Mouse (Mus musculus): ENCODE data around the gene E430018J23Rik. TPM values are rescaled to one million over a fixed set of nuclear protein-coding genes. Genes with fewer than 3 reads are reported as not detected.
A peak's percentile ranks its signal among the peaks of the same experiment; 100 is the strongest.
"Not testable (repeated sequence)": the region's sequence is repeated elsewhere in the genome, so short reads cannot be mapped to it uniquely, and the experiment has no call there.

Gene E430018J23Rik
- polyA plus RNA-seq, 1 experiment from 2014 or later = 6.3 TPM

DNA sequence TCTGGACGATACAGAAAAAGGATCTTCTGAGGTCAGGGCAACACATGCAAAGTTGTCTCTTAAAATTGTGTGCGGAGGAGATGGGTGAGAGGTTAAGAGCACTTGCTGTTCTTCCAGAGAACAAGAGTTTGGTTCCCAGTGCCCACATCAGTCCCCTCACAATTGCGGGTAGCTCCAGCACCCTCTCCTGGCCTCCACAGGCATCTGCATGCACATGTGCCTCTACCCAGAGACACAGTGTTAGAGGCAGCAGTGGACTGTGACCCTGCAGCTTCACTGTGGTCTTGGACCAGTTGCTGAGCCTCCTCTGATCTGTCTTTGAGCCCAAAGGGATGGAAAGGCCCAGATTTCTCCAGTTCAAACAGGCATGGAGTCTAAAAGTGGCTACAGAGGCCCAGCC, 21.6 kb downstream of the E430018J23Rik start:
- WGBS = 87% methylated on average over 3 of the region's 3 CpGs
- not testable (repeated sequence) for ATAC-seq (replicated peaks); H3K4me1 ChIP-seq

DNA sequence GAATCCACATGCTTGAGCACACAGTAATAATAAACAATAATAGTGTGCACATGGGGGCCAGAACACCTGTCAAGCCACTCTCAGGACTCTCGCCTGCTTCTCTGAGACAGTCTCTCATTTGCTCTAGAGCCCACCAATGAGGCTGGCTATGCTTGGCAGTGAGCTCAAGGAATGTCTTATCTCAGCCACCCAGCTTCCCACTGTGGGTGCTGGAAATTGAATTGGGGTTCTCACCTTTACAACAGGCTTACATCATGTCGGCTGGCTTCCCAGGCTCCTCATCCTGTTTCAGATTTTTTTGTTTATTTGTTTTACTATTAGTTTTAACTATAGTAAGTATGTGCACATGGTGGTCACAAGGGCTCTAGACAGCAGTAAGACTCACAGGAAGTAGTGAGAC, 22.2 kb downstream of the E430018J23Rik start:
- H3K36me3 ChIP-seq (replicated peaks) = no peaks in the 10 kb centered on the region
- H3K4me2 ChIP-seq = no peak overlapping the region
- H3K27me3 ChIP-seq (replicated peaks) = no peaks in the 10 kb centered on the region
- H3K9ac ChIP-seq = no peak overlapping the region
- no peak for ATAC-seq (replicated peaks)
- no peak overlapping the region for H3K4me3 ChIP-seq
- peaks cover 6% of the 10 kb centered on the region; the same call in 1 of the 2 replicates for H3K4me1 ChIP-seq
- WGBS = 86% methylated on average over 2 of the region's 2 CpGs
- no peak overlapping the region for H3K27ac ChIP-seq
- no peaks in the 10 kb centered on the region for H3K9me3 ChIP-seq

More for the DNA sequence above, 21.6 kb downstream of the E430018J23Rik start:
- not testable (repeated sequence) for H3K9ac ChIP-seq; H3K9me3 ChIP-seq; H3K36me3 ChIP-seq (replicated peaks); H3K4me2 ChIP-seq; H3K27ac ChIP-seq; H3K4me3 ChIP-seq; H3K27me3 ChIP-seq (replicated peaks)

DNA sequence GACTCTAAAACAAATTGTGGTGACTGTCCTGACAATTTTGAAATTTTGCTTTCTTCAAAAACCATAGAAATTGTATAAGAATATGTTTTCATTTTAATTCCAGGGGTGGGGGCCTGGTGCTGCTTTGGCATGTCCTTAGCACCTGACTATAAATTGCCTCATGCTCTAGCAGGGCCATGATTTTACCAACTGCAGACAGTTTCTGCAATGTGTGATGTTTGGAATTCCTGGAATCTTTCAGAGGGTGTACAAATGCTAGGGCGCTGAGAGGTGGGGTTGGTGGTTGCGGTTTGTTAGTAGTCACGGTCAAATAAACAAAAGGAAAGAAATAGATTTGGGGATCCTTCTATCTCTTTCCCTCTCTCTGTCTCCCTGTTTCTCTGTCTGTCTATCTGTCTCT, 27.2 kb downstream of the E430018J23Rik start:
- no peak overlapping the region for H3K4me2 ChIP-seq
- no peaks in the 10 kb centered on the region for H3K9me3 ChIP-seq
- peaks cover 4% of the 10 kb centered on the region; the same call in 1 of the 2 replicates for H3K27me3 ChIP-seq (replicated peaks)
- WGBS = 87% methylated on average over 3 of the region's 3 CpGs
- peaks cover 12% of the 10 kb centered on the region for H3K4me1 ChIP-seq
- H3K4me3 ChIP-seq = no peak overlapping the region
- H3K36me3 ChIP-seq (replicated peaks) = no peaks in the 10 kb centered on the region
- no peak for ATAC-seq (replicated peaks)
- H3K27ac ChIP-seq = no peak overlapping the region
- H3K9ac ChIP-seq = no peak overlapping the region

DNA sequence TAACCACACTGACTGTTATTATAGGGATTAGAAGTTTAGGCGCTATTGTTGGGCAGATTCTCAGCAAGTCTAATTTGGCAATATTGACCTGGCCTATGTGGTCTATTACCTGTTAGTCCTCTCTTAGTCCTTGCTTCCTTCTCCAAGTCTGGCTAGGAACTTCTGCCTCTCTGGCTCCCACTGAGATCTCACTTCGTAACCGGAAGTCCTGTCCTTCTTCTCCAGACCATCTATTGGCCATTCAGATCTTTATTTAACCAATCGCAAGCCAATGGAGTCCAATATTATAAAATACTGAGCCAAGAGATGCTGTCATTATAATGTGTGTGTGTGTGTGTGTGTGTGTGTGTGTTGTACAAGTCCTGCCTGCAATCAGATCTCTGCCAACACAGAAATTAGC, 29.3 kb downstream of the E430018J23Rik start:
- peaks cover 14% of the 10 kb centered on the region; the same call in 1 of the 2 replicates for H3K27me3 ChIP-seq (replicated peaks)
- WGBS = 44% methylated on average over 4 of the region's 4 CpGs
- no peak overlapping the region for H3K9ac ChIP-seq
- H3K4me2 ChIP-seq = peak overlapping the region; percentile 85
- ATAC-seq (replicated peaks) = no peak
- H3K9me3 ChIP-seq = no peaks in the 10 kb centered on the region
- H3K4me1 ChIP-seq = peaks cover 12% of the 10 kb centered on the region
- H3K4me3 ChIP-seq = peak overlapping the region; percentile 38
- no peak overlapping the region for H3K27ac ChIP-seq
- no peaks in the 10 kb centered on the region for H3K36me3 ChIP-seq (replicated peaks)

DNA sequence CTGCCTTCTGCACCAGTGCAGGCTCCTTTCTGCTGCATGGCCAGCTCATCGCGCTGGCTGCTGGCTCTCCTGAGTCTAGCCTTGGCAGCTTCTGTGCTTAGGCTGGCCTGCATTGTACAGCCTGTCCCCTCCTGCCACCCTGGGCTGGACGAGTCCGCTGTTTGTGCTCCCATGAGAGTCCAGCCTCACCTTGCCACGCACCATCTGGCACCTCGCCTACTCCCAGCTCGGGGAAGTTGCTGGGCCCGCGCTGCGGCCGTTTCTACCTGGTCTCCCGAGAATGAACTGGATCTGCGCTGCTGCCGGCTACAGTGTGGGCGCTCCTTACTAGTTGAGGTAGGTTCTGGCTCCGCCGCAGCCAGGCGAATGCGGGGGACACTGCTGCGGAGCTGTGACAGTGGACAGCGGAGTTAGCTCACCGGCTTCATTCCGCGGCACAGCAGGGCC, 29.9 kb downstream of the E430018J23Rik start:
- Histone ChIP-seq H3K4me3 (peak overlapping the region; percentile 38), H3K27me3 (replicated peaks) (peaks cover 14% of the 10 kb centered on the region; the same call in 1 of the 2 replicates), H3K4me1 (peaks cover 12% of the 10 kb centered on the region), H3K4me2 (peak overlapping the region; percentile 85), H3K27ac (peak overlapping the region; percentile 6), H3K9ac (peak overlapping the region; percentile 45), H3K9me3 (no peaks in the 10 kb centered on the region), H3K36me3 (replicated peaks) (no peaks in the 10 kb centered on the region)
- WGBS = under 1% methylated on average over 24 of the region's 24 CpGs
- no peak for ATAC-seq (replicated peaks)

DNA sequence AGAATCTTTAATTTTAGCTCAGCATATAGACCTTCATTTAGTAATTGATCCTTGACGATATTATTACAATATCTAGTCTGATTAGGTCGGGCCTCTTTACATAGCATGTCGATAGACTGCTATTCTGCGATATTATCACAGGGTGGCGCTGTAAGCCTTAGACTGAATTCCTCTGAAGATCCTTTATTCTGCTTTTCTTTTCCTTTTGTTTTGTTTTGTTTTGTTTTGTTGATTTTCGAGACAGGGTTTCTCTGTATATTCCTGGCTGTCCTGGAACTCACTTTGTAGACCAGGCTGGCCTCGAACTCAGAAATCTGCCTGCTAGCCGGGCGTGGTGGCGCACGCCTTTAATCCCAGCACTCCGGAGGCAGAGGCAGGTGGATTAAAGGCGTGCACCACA, 31.0 kb downstream of the E430018J23Rik start:
- not testable (repeated sequence) for ATAC-seq (replicated peaks); H3K27ac ChIP-seq; H3K4me3 ChIP-seq; H3K9me3 ChIP-seq; H3K9ac ChIP-seq; H3K36me3 ChIP-seq (replicated peaks)
- Histone ChIP-seq H3K4me2 (peak overlapping the region; percentile 29), H3K27me3 (replicated peaks) (peaks cover 14% of the 10 kb centered on the region; the same call in 1 of the 2 replicates), H3K4me1 (peaks cover 12% of the 10 kb centered on the region)
- 9% methylated on average over 13 of the region's 13 CpGs for WGBS

DNA sequence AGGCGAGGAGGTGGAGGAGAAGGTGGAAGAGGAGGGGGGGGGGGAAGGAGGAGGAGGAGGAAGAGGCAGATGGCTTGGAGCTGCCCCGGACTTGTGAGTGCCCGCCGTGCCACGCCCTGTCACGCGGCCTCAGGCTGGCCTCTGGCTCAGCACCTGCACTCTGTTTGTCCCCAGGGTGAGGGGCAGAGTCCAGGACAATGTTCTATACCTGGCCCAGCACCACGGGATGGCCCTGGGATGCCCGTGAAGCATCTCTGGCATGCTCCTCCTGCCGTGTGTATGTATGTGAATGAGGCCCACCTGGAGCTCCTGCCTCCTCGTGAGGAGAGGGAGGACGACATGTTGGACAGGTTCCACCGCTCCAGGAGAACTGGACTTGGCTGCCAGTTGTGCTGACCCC, 32.0 kb downstream of the E430018J23Rik start:
- ATAC-seq (replicated peaks) = no peak
- no peak overlapping the region for H3K27ac ChIP-seq
- H3K4me2 ChIP-seq = no peak overlapping the region
- no peaks in the 10 kb centered on the region for H3K9me3 ChIP-seq
- H3K9ac ChIP-seq = no peak overlapping the region; the same call in 1 of the 2 replicates
- H3K27me3 ChIP-seq (replicated peaks) = peaks cover 14% of the 10 kb centered on the region; the same call in 1 of the 2 replicates
- H3K4me1 ChIP-seq = peaks cover 12% of the 10 kb centered on the region
- H3K36me3 ChIP-seq (replicated peaks) = no peaks in the 10 kb centered on the region
- WGBS = 55% methylated on average over 13 of the region's 13 CpGs
- H3K4me3 ChIP-seq = no peak overlapping the region

DNA sequence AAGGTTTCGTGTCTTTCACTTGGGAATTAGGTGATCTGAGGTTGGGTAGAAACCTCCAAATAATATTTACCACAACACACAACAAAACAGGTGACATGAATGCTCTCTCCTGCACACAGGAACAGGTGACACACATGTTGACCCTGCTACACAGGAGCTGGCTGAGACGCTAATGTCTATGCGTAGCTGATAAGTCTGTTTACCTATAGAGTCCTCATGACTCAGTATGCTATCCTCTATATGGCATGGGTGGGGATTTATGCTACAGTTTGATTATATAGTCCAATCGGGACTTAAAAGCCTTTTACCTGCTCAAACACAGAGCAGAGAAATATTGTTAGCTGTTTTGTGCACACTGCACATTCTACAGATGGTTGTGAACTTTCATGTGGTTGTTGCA, 33.2 kb downstream of the E430018J23Rik start:
- no peak for ATAC-seq (replicated peaks)
- Histone ChIP-seq H3K9ac (no peak overlapping the region), H3K27me3 (replicated peaks) (peaks cover 14% of the 10 kb centered on the region; the same call in 1 of the 2 replicates), H3K4me1 (peaks cover 12% of the 10 kb centered on the region), H3K36me3 (replicated peaks) (no peaks in the 10 kb centered on the region), H3K4me2 (no peak overlapping the region), H3K9me3 (no peaks in the 10 kb centered on the region), H3K4me3 (no peak overlapping the region), H3K27ac (no peak overlapping the region)
- 81% methylated on average over 4 of the region's 4 CpGs for WGBS

DNA sequence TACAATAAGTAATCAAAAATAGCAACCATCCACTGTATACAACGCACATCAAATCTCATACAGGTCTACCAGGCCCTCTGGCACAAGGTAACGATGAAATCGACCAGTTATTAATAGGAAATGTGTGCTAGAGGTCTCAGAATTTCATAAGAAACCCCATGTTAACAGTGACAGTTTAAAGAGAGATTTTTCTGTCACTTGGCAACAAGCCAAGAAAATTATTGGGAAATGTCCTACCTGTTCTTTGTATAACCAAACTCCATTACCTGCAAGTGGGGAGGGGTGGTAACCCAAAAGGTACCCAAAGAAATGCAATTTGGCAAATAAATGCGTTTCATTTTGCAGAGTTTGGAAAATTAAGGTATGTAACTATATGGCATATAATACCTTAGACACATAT, 35.0 kb downstream of the E430018J23Rik start:
- Histone ChIP-seq H3K27ac (no peak overlapping the region), H3K27me3 (replicated peaks) (peaks cover 14% of the 10 kb centered on the region; the same call in 1 of the 2 replicates), H3K4me3 (no peak overlapping the region), H3K9ac (no peak overlapping the region), H3K4me1 (peaks cover 4% of the 10 kb centered on the region), H3K9me3 (no peaks in the 10 kb centered on the region), H3K4me2 (no peak overlapping the region), H3K36me3 (replicated peaks) (no peaks in the 10 kb centered on the region)
- WGBS = 77% methylated on average over 4 of the region's 4 CpGs
- ATAC-seq (replicated peaks) = no peak

DNA sequence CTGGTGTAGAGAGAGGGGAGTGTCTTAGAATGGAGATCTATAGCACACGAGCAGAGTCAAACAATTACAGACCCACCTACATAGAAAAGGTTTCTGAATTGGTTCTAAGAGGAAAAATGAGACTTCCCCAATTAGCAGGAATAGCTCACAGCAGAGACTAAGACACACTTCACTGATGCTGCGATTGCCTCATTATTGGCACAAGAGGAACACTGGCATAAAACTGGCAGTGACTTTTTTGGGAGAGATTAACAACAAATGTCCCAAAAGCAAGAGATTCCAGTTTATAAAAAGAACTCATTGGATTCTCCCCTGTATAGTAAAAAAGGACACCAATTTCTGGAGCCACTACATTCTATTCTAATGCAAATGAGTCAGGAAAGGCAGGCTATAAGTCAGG, 35.6 kb downstream of the E430018J23Rik start:
- 63% methylated on average over 2 of the region's 2 CpGs for WGBS
- H3K9ac ChIP-seq = no peak overlapping the region
- H3K4me3 ChIP-seq = no peak overlapping the region
- H3K36me3 ChIP-seq (replicated peaks) = no peaks in the 10 kb centered on the region
- H3K4me1 ChIP-seq = no peaks in the 10 kb centered on the region
- no peak for ATAC-seq (replicated peaks)
- H3K27me3 ChIP-seq (replicated peaks) = peaks cover 14% of the 10 kb centered on the region; the same call in 1 of the 2 replicates
- H3K9me3 ChIP-seq = no peaks in the 10 kb centered on the region
- no peak overlapping the region for H3K4me2 ChIP-seq
- H3K27ac ChIP-seq = no peak overlapping the region

DNA sequence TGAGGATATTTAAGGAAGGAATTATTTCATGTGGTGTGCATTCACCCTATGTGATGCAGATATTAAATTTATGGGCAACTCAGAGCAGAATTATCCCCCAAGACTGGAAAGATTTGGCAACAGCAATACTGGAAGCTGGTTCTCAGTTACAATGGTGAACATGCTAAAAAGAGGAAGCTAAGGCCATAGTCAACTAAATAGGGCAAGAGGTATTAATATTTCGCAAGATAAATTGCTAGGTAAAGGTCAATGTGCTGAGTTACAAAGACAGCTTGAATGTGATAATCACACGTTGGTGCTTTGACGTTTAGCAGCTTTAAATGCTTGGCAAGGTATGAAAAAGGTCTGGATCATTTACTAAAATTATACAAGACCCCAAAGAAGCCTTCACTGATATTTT, 37.6 kb downstream of the E430018J23Rik start:
- no peaks in the 10 kb centered on the region for H3K9me3 ChIP-seq
- no peak overlapping the region for H3K27ac ChIP-seq
- H3K9ac ChIP-seq = no peak overlapping the region
- ATAC-seq (replicated peaks) = no peak
- H3K4me3 ChIP-seq = no peak overlapping the region
- no peaks in the 10 kb centered on the region for H3K36me3 ChIP-seq (replicated peaks)
- no peak overlapping the region for H3K4me2 ChIP-seq
- H3K4me1 ChIP-seq = no peaks in the 10 kb centered on the region
- peaks cover 7% of the 10 kb centered on the region; the same call in 1 of the 2 replicates for H3K27me3 ChIP-seq (replicated peaks)
- WGBS = 71% methylated on average over 3 of the region's 3 CpGs

DNA sequence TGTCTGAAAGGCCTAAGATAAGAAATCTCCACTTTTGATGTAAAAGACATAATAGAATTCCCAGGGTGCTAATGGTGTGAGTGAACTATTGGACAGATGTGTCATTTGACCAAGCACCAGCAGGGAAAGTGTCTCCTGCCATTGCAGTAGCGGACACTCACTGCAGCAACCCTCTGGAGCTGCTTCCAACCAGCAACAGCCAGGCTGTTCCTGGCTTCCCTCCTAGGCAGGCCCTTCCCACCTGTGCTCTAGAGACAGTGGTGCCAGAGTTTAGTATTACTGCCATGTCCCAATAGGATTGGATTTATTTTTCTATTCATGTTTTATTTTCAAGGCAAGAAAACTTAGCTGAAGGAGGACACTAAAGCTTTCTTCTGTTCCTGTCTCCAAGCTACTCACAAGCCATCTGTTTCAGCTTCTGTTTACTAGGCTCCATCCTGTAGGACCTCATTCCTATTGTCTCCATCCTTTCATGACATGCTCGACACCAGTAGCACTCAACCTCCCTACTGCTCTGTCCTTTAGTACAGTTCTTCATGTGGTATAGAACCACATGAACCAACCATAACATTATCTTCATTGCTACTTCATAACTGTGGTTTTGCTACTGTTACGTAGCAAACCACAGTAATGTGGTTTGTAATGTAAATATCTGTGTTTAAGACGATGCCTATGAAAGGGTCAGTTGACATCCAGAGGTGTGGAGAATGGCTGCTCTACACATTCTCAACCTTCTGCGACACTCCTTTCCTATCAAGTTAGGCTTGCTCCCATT, 42.0 kb downstream of the E430018J23Rik start:
- no peak overlapping the region for H3K9ac ChIP-seq
- H3K4me3 ChIP-seq = no peak overlapping the region
- no peak overlapping the region for H3K27ac ChIP-seq
- peaks cover 7% of the 10 kb centered on the region for H3K4me1 ChIP-seq
- no peaks in the 10 kb centered on the region for H3K9me3 ChIP-seq
- no peak for ATAC-seq (replicated peaks)
- H3K27me3 ChIP-seq (replicated peaks) = no peaks in the 10 kb centered on the region; the same call in 1 of the 2 replicates
- WGBS = 85% methylated on average over 5 of the region's 5 CpGs
- H3K4me2 ChIP-seq = no peak overlapping the region
- no peaks in the 10 kb centered on the region for H3K36me3 ChIP-seq (replicated peaks)

DNA sequence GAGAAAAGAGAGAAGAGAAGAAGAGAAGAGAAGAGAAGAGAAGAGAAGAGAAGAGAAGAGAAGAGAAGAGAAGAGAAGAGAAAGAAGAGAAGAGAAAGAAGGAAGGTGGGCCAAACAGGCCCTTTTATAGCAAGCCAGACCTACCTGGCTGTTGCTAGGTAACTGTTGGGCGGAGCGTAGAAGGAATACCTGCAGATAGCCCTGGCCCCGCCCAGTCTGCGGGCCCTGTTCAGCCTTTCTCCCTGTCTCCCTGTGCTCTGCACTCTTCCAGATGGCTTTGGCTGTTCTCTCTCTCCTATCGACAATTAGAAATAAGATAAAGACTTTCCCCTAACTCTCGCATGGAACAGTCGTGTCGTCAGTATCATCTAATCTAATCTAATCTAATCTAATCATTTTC, 46.8 kb downstream of the E430018J23Rik start:
- peak overlapping the region; percentile 78 for H3K4me2 ChIP-seq
- no peaks in the 10 kb centered on the region for H3K27me3 ChIP-seq (replicated peaks)
- WGBS = 18% methylated on average over 8 of the region's 8 CpGs
- H3K9ac ChIP-seq = peak overlapping the region; percentile 83; the same call in 1 of the 2 replicates
- H3K4me3 ChIP-seq = peak overlapping the region; percentile 88
- peaks cover 11% of the 10 kb centered on the region for H3K36me3 ChIP-seq (replicated peaks)
- H3K4me1 ChIP-seq = peaks cover 19% of the 10 kb centered on the region
- no peak for ATAC-seq (replicated peaks)
- H3K9me3 ChIP-seq = no peaks in the 10 kb centered on the region
- H3K27ac ChIP-seq = no peak overlapping the region
